Mouse (Mus musculus) thymus, adult 2 months (tissue): Measurements from ENCODE around the gene Efna1. TPM values are rescaled to one million over a fixed set of nuclear protein-coding genes. Genes with fewer than 3 reads are reported as not detected.
A peak's percentile ranks its signal among the peaks of the same experiment; 100 is the strongest.

ENCODE experiments used
- DNase-seq: peaks from one replicate; pipeline ENCODE4 v3.0.0; 2021
- H3K27ac ChIP-seq: fragments of 200-500 bp; 2 replicates; pipeline ENCODE4 v1.5.1; 2012; ENCODE audit warnings: low read length, control low read depth; ENCODE audit not compliant: control insufficient read depth, insufficient read depth
- H3K27me3 ChIP-seq: fragments of 200-500 bp; 2 replicates; pipeline ENCODE4 v1.6.1; 2012; ENCODE audit warnings: mild to moderate bottlenecking, low read length, moderate library complexity, mixed read lengths; ENCODE audit not compliant: control insufficient read depth, insufficient read depth
- H3K36me3 ChIP-seq: fragments of 200-500 bp; 2 replicates; pipeline ENCODE4 v1.6.1; 2012; ENCODE audit warnings: mild to moderate bottlenecking, low read length, moderate library complexity; ENCODE audit not compliant: control insufficient read depth, insufficient read depth
- H3K4me1 ChIP-seq: fragments of 200-500 bp; replicated peaks from 2 replicates; pipeline ENCODE4 v1.6.1; 2012; ENCODE audit warnings: low read length; ENCODE audit not compliant: control insufficient read depth, insufficient read depth
- H3K4me3 ChIP-seq: fragments of 200-500 bp; 2 replicates; pipeline ENCODE4 v1.5.1; 2012; ENCODE audit warnings: mild to moderate bottlenecking, low read length, control low read depth, moderate library complexity; ENCODE audit not compliant: control insufficient read depth, insufficient read depth
- CTCF ChIP-seq: fragments of 200-500 bp; IDR thresholded peaks from 2 replicates; pipeline ENCODE4 v1.5.1; 2012; ENCODE audit warnings: mild to moderate bottlenecking, control low read depth, low read length, moderate library complexity, borderline replicate concordance; ENCODE audit not compliant: control insufficient read depth, poor library complexity, insufficient read depth; ENCODE audit errors: extremely low read depth
- POLR2A ChIP-seq: fragments of 200-500 bp; IDR thresholded peaks from 2 replicates; pipeline ENCODE4 v1.6.1; 2012; ENCODE audit warnings: mild to moderate bottlenecking, low read length, control low read depth, moderate library complexity; ENCODE audit not compliant: control insufficient read depth, poor library complexity, insufficient read depth; ENCODE audit errors: extremely low read depth
- WGBS: fragments of 180-500 bp; shearing (Covaris S2); methylation state at CpG from one replicate; pipeline ENCODE4 v1.1.7; 2018; 5-methylcytosine and 5-hydroxymethylcytosine counted together
- polyA plus RNA-seq: library from polyadenylated mRNA; depleted of rRNA; stranded (reverse); fragments of >200 nt; gene quantifications from 2 replicates; pipeline ENCODE4 v1.2.3, GENCODE M21; 2012; rRNA removed

Efna1 gene
- 6.3 and 9.7 TPM in 2 replicates for polyA plus RNA-seq

- H3K4me1 ChIP-seq = peaks cover 13% of the 10 kb centered on the region
- WGBS = 2% methylated on average over 52 of the region's 52 CpGs
- H3K4me3 ChIP-seq = peak within 1 kb of the TSS; percentile 41
- TF ChIP-seq POLR2A = no peak
- no peak for TF ChIP-seq CTCF
- DNase-seq = peak; percentile 18
- no peaks in the 10 kb centered on the region for H3K36me3 ChIP-seq
- H3K27me3 ChIP-seq = peaks cover 21% of the 10 kb centered on the region
- no peak within 1 kb of the TSS for H3K27ac ChIP-seq
Observed at GRCm38 (mm10) chr3:89280606-89281511, at the start of gene Efna1. Gene Efna1 (minus strand): TSS chr3:89281142.

DNA sequence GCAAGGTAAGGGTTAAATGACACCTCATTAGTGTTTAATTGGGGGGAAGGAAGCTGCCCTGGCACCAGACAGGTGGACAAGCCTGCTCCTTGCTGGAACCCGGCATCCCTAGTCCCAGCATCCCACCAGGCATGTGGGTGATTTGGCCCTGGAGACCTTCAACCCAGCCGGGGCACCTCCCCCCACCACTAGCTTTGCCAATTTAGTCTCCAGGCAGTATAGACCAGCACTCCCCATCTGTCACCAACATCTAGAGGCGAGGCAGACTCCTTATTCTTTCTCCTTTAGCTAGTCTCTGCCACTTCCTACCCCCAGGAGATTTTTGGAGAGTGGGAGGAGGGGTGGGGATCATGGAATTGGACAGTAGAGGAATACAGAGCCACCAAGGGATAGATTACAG lies 49.4 kb upstream of the Efna1 start:
- no peaks in the 10 kb centered on the region for H3K4me1 ChIP-seq
- no peak for DNase-seq
- H3K4me3 ChIP-seq = no peak overlapping the region
- no peak for TF ChIP-seq CTCF
- no peak for TF ChIP-seq POLR2A
- H3K36me3 ChIP-seq = no peaks in the 10 kb centered on the region
- H3K27ac ChIP-seq = no peak overlapping the region
- WGBS = 84% methylated on average over 3 of the region's 3 CpGs
- H3K27me3 ChIP-seq = no peaks in the 10 kb centered on the region; the same call in 1 of the 2 replicates

DNA sequence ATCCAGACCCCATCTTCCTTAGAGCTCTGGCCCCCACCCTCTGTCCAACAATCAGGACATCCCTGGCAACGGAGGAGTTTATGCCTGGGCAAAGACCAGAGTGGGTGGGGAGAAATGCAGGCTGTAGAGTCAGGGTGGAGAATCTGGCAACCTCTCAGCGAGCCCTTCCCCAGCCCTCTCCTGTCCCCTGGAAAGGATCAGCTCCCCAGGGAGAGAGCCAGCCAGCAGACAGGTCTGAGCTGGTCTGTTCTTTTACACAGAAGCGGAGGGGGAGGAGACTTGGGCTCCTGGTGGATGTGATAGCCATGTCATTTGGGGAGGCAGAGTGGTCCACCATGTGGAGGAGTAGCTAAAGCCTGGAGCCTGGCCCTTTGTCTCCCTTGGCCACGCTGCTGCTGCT lies 47.7 kb upstream of the Efna1 start:
- Histone ChIP-seq H3K4me3 (no peak overlapping the region), H3K4me1 (no peaks in the 10 kb centered on the region), H3K27me3 (no peaks in the 10 kb centered on the region; the same call in 1 of the 2 replicates), H3K27ac (no peak overlapping the region), H3K36me3 (no peaks in the 10 kb centered on the region)
- DNase-seq = no peak
- TF ChIP-seq POLR2A (no peak), CTCF (no peak)
- WGBS = 66% methylated on average over 4 of the region's 4 CpGs

GRCm38 (mm10) chr3:89327371-89327870 lies 46.5 kb upstream of the Efna1 start:
- TF ChIP-seq CTCF (no peak), POLR2A (no peak)
- Histone ChIP-seq H3K4me1 (peaks cover 6% of the 10 kb centered on the region), H3K27ac (no peak overlapping the region), H3K4me3 (no peak overlapping the region), H3K36me3 (no peaks in the 10 kb centered on the region), H3K27me3 (peaks cover 9% of the 10 kb centered on the region; the same call in 1 of the 2 replicates)
- WGBS = 86% methylated on average over 9 of the region's 9 CpGs
- DNase-seq = no peak

GRCm38 (mm10) chr3:89325882-89326281 lies 44.9 kb upstream of the Efna1 start:
- DNase-seq = no peak
- TF ChIP-seq CTCF = no peak
- TF ChIP-seq POLR2A = no peak
- Histone ChIP-seq H3K27ac (no peak overlapping the region), H3K4me3 (no peak overlapping the region), H3K36me3 (no peaks in the 10 kb centered on the region), H3K4me1 (peaks cover 20% of the 10 kb centered on the region), H3K27me3 (peaks cover 23% of the 10 kb centered on the region)
- 97% methylated on average over 8 of the region's 8 CpGs for WGBS

- peak; percentile 64 for DNase-seq
- H3K27ac ChIP-seq = no peak within 1 kb of the TSS
- peak within 1 kb of the TSS; percentile 29 for H3K4me3 ChIP-seq
- H3K27me3 ChIP-seq = peaks cover 48% of the 10 kb centered on the region
- H3K36me3 ChIP-seq = no peaks in the 10 kb centered on the region
- no peak for TF ChIP-seq CTCF
- TF ChIP-seq POLR2A = no peak
- WGBS = 2% methylated on average over 52 of the region's 53 CpGs
- peaks cover 39% of the 10 kb centered on the region for H3K4me1 ChIP-seq
Observed at GRCm38 (mm10) chr3:89322514-89323165, 41.7 kb upstream of the Efna1 start, which contains the start of gene Efna3. Gene Efna3 (minus strand): TSS chr3:89322965.
